Mouse (Mus musculus): Measurements from ENCODE around the gene Gm13278. TPM values are rescaled to one million over a fixed set of nuclear protein-coding genes. Genes with fewer than 3 reads are reported as not detected.
"Not testable (repeated sequence)": the region's sequence is repeated elsewhere in the genome, so short reads cannot be mapped to it uniquely, and the experiment has no call there.

The Gm13278 gene
- polyA plus RNA-seq, 1 experiment from 2014 or later = not detected

GRCm38 (mm10) chr4:88757628-88758031, 33.7 kb upstream of the Gm13278 start:
- H3K27ac ChIP-seq = peak overlapping the region; percentile 98
- not testable (repeated sequence) for H3K27me3 ChIP-seq (ENCODE audit: insufficient read depth, low read length); H3K9me3 ChIP-seq (replicated peaks; ENCODE audit: low read length); H3K36me3 ChIP-seq (ENCODE audit: insufficient read depth, low read length); H3K4me1 ChIP-seq (replicated peaks; ENCODE audit: insufficient read depth, low read length)
- WGBS = under 1% methylated on average over 11 of the region's 21 CpGs
- peak; percentile 71 for TF ChIP-seq CTCF (IDR thresholded peaks at IDR 0.05; ENCODE audit: low read depth)
- H3K9ac ChIP-seq (ENCODE audit: low read depth, low read length) = peak overlapping the region; percentile 65
- peak overlapping the region; percentile 46 for H3K4me3 ChIP-seq (replicated peaks; ENCODE audit: low read depth, low read length)
- ATAC-seq (replicated peaks; ENCODE audit: low FRiP score, low read depth) (peak; percentile 100), DNase-seq (ENCODE audit: low spot score) (peak; percentile 96)
- H3K4me2 ChIP-seq (ENCODE audit: low read length) = peak overlapping the region; percentile 75

DNA sequence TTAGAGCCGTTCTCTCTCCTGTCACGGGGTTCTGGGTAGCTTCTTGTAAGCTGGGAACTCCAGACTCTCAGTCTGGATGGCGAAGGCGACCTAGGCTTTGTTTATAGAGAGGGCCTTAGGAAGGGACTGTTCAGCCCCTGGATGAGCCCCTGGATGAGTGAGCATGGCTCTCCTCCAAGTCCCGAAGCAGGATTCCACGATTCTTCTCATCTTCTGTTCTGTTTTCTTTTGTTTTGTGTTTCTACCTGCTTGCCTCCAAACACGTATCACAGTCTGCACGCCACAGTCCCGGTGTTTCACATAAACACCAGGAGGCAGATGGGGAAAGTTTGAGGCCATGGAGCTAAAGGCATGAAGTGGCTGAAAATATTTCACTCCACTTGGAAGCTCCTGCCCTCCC, 32.6 kb upstream of the Gm13278 start:
- H3K4me3 ChIP-seq (replicated peaks; ENCODE audit: low read depth, low read length); H3K27ac ChIP-seq; H3K9ac ChIP-seq (ENCODE audit: low read depth, low read length); H3K36me3 ChIP-seq (ENCODE audit: insufficient read depth, low read length); H3K4me2 ChIP-seq (ENCODE audit: low read length); ATAC-seq (replicated peaks; ENCODE audit: low FRiP score, low read depth); H3K4me1 ChIP-seq (replicated peaks; ENCODE audit: insufficient read depth, low read length); H3K9me3 ChIP-seq (replicated peaks; ENCODE audit: low read length); DNase-seq (ENCODE audit: low spot score); H3K27me3 ChIP-seq (ENCODE audit: insufficient read depth, low read length): not testable (repeated sequence)
- 87% methylated on average over 8 of the region's 9 CpGs for WGBS

- H3K4me1 ChIP-seq (replicated peaks; ENCODE audit: insufficient read depth, low read length); ATAC-seq (replicated peaks; ENCODE audit: low FRiP score, low read depth); H3K9me3 ChIP-seq (replicated peaks; ENCODE audit: low read length); H3K9ac ChIP-seq (ENCODE audit: low read depth, low read length); H3K36me3 ChIP-seq (ENCODE audit: insufficient read depth, low read length); H3K27me3 ChIP-seq (ENCODE audit: insufficient read depth, low read length); DNase-seq (ENCODE audit: low spot score): not testable (repeated sequence)
- H3K4me3 ChIP-seq (replicated peaks; ENCODE audit: low read depth, low read length) = peak within 1 kb of the TSS; percentile 16; the same call in 1 of the 2 replicates
- WGBS = 20% methylated on average over 7 of the region's 14 CpGs
- peak within 1 kb of the TSS; percentile 34; the same call in 1 of the 2 replicates for H3K4me2 ChIP-seq (ENCODE audit: low read length)
- H3K27ac ChIP-seq = peak within 1 kb of the TSS; percentile 73
Measured at GRCm38 (mm10) chr4:88759610-88760268, 31.6 kb upstream of the Gm13278 start, which contains the start of gene Gm13283. TSS of gene Gm13283 (plus strand) at chr4:88760119.

- H3K9ac ChIP-seq (ENCODE audit: low read depth, low read length); H3K4me1 ChIP-seq (replicated peaks; ENCODE audit: insufficient read depth, low read length); ATAC-seq (replicated peaks; ENCODE audit: low FRiP score, low read depth); H3K27me3 ChIP-seq (ENCODE audit: insufficient read depth, low read length); H3K36me3 ChIP-seq (ENCODE audit: insufficient read depth, low read length); H3K9me3 ChIP-seq (replicated peaks; ENCODE audit: low read length): not testable (repeated sequence)
- Histone ChIP-seq H3K4me2 (ENCODE audit: low read length) (peak overlapping the region; percentile 34; the same call in 1 of the 2 replicates), H3K27ac (peak overlapping the region; percentile 73), H3K4me3 (replicated peaks; ENCODE audit: low read depth, low read length) (peak overlapping the region; percentile 16; the same call in 1 of the 2 replicates)
- peak; percentile 72 for TF ChIP-seq CTCF (IDR thresholded peaks at IDR 0.05; ENCODE audit: low read depth)
- peak; percentile 93 for DNase-seq (ENCODE audit: low spot score)
- under 1% methylated on average over 24 of the region's 28 CpGs for WGBS
Measured at GRCm38 (mm10) chr4:88760431-88760830, 30.9 kb upstream of the Gm13278 start.

- not testable (repeated sequence) for H3K9ac ChIP-seq (ENCODE audit: low read depth, low read length); DNase-seq (ENCODE audit: low spot score); ATAC-seq (replicated peaks; ENCODE audit: low FRiP score, low read depth); H3K4me3 ChIP-seq (replicated peaks; ENCODE audit: low read depth, low read length); H3K27me3 ChIP-seq (ENCODE audit: insufficient read depth, low read length); H3K4me1 ChIP-seq (replicated peaks; ENCODE audit: insufficient read depth, low read length); H3K27ac ChIP-seq; H3K9me3 ChIP-seq (replicated peaks; ENCODE audit: low read length); H3K36me3 ChIP-seq (ENCODE audit: insufficient read depth, low read length); H3K4me2 ChIP-seq (ENCODE audit: low read length)
- TF ChIP-seq CTCF (IDR thresholded peaks at IDR 0.05; ENCODE audit: low read depth) = 0 out of 2 replicates have a peak, but pooled peaks have one; percentile 8
- 75% methylated on average over 6 of the region's 8 CpGs for WGBS
Measured at GRCm38 (mm10) chr4:88761776-88762175, 29.6 kb upstream of the Gm13278 start.

DNA sequence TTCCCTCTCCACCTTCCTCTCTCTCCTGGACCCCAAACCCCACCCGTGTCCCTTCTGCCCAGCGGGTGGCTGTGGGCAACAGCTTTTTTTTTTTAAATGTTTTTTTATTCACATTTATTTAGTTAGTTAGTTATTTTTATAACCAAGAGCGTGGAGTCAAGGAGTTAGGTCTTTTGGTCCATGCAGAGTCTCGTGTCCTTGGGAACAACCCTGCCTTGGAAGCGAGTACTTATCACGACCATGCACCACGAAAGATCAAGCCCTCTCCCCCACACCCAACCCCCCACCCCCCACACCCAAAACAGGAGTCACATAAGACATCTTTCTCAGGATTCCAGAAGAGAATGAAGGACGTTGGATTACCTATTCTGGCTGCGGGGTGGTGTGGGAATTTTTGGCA, 29.0 kb upstream of the Gm13278 start:
- not testable (repeated sequence) for H3K4me3 ChIP-seq (replicated peaks; ENCODE audit: low read depth, low read length); DNase-seq (ENCODE audit: low spot score); ATAC-seq (replicated peaks; ENCODE audit: low FRiP score, low read depth); H3K27ac ChIP-seq; H3K36me3 ChIP-seq (ENCODE audit: insufficient read depth, low read length); H3K9ac ChIP-seq (ENCODE audit: low read depth, low read length); H3K4me1 ChIP-seq (replicated peaks; ENCODE audit: insufficient read depth, low read length); H3K27me3 ChIP-seq (ENCODE audit: insufficient read depth, low read length); H3K9me3 ChIP-seq (replicated peaks; ENCODE audit: low read length); H3K4me2 ChIP-seq (ENCODE audit: low read length)
- WGBS = 53% methylated on average over 9 of the region's 9 CpGs

Data from kidney, postnatal 0 days (tissue).